23 mouse cellular contexts compared by ENCODE assay signal in genomic region chr11:117794035-117794551, GRCm38 (mm10). TPM values are rescaled to one million over a fixed set of nuclear protein-coding genes. Genes with fewer than 3 reads are reported as not detected.
DNase-seq lines count a peak whose midpoint lies in the region; ATAC-seq and TF ChIP-seq lines count a peak whose summit lies in the region.
"Had no signal": no experiment of that assay in that cellular context is flagged by ENCODE, and none has a peak within 500 bp of the region (broad histone marks: within the 10 kb centered on the region; RNA-seq: fewer than 3 reads in every experiment).

No protein-coding gene starts in this region.

- no peak for DNase-seq in liver, postnatal 0 days
- peak; percentile 57 for DNase-seq in T-cell, adult 2 months (ENCODE audit: low spot score)
- DNase-seq in thymus, postnatal 4 days: peak; percentile 53
- DNase-seq in left cerebral cortex, adult 18-20 months (ENCODE audit: low spot score in 2 of 2): no peak
- DNase-seq in lung, adult 2 months: no peak
- DNase-seq: adrenal gland, postnatal 36 days; cerebellum, adult 18-20 months; cerebellum, postnatal 36 days; gastrocnemius, postnatal 10 days; heart, adult 11 months; kidney, adult 2 months; kidney, postnatal 14 days; lung, embryonic 14.5 days; lung, postnatal 36 days; retina, postnatal 1 day had no signal

- no peak overlapping the region for H3K4me3 ChIP-seq in liver, embryonic 12.5 days
- H3K4me3 ChIP-seq in liver, postnatal 0 days (ENCODE audit: low read depth, low read length): no peak overlapping the region
- H3K4me3 ChIP-seq in liver, embryonic 15.5 days (replicated peaks): no peak overlapping the region
- H3K4me3 ChIP-seq in lung, adult 2 months (replicated peaks; ENCODE audit: extremely low read depth, low read depth, low read length): no peak overlapping the region
- H3K4me3 ChIP-seq: stomach, embryonic 15.5 days had no signal

- H3K9me3 ChIP-seq in liver, embryonic 12.5 days (replicated peaks): no peaks in the 10 kb centered on the region
- H3K9me3 ChIP-seq in liver, postnatal 0 days (ENCODE audit: low read length): no peaks in the 10 kb centered on the region
- no peaks in the 10 kb centered on the region for H3K9me3 ChIP-seq in liver, embryonic 15.5 days (replicated peaks)
- H3K9me3 ChIP-seq: G1E; stomach, embryonic 15.5 days had no signal

- 0 out of 2 replicates have a peak overlapping the region, but pooled peaks have one; percentile 22 for H3K9ac ChIP-seq in liver, embryonic 12.5 days
- no peak overlapping the region for H3K9ac ChIP-seq in liver, postnatal 0 days (replicated peaks)
- no peak overlapping the region for H3K9ac ChIP-seq in liver, embryonic 15.5 days
- H3K9ac ChIP-seq: lung, embryonic 14.5 days; stomach, embryonic 15.5 days had no signal

- no peak for ATAC-seq in liver, embryonic 12.5 days
- no peak for ATAC-seq in liver, postnatal 0 days
- ATAC-seq in liver, embryonic 15.5 days (ENCODE audit: insufficient read depth): no peak
- ATAC-seq: hindbrain, postnatal 0 days had no signal

- no peak for TF ChIP-seq CTCF in liver, postnatal 0 days (IDR thresholded peaks at IDR 0.05; ENCODE audit: low read depth)
- TF ChIP-seq CTCF in lung, adult 2 months (IDR thresholded peaks at IDR 0.05; ENCODE audit: insufficient read depth, low read length): no peak

- peaks cover 28% of the 10 kb centered on the region for H3K36me3 ChIP-seq in liver, embryonic 12.5 days
- peaks cover 7% of the 10 kb centered on the region for H3K36me3 ChIP-seq in liver, postnatal 0 days (replicated peaks; ENCODE audit: insufficient read depth, low read length)
- H3K36me3 ChIP-seq in liver, embryonic 15.5 days (replicated peaks): peaks cover 22% of the 10 kb centered on the region
- H3K36me3 ChIP-seq: stomach, embryonic 15.5 days had no signal

- no peak for TF ChIP-seq EP300 in liver, postnatal 0 days (IDR thresholded peaks at IDR 0.05; ENCODE audit: low read depth)

- 67% methylated on average over 4 of the region's 4 CpGs for WGBS in liver, embryonic 12.5 days (ENCODE audit: insufficient replicate concordance)
- 76% methylated on average over 4 of the region's 4 CpGs for WGBS in liver, postnatal 0 days (ENCODE audit: insufficient replicate concordance)
- 71% methylated on average over 4 of the region's 4 CpGs for WGBS in liver, embryonic 15.5 days (ENCODE audit: insufficient replicate concordance)
- 82% methylated on average over 4 of the region's 4 CpGs for WGBS in lung, adult 2 months

- no peaks in the 10 kb centered on the region for H3K27me3 ChIP-seq in liver, embryonic 12.5 days (replicated peaks)
- no peaks in the 10 kb centered on the region for H3K27me3 ChIP-seq in liver, postnatal 0 days (ENCODE audit: insufficient read depth, low read length)
- no peaks in the 10 kb centered on the region for H3K27me3 ChIP-seq in liver, embryonic 15.5 days
- H3K27me3 ChIP-seq: stomach, embryonic 15.5 days had no signal

- H3K27ac ChIP-seq in liver, embryonic 12.5 days: peak overlapping the region; percentile 74
- no peak overlapping the region for H3K27ac ChIP-seq in liver, postnatal 0 days (ENCODE audit: low read depth)
- H3K27ac ChIP-seq in liver, embryonic 15.5 days (replicated peaks): peak overlapping the region; percentile 49
- H3K27ac ChIP-seq: hindbrain, postnatal 0 days; stomach, embryonic 15.5 days had no signal

- no peak overlapping the region for H3K4me2 ChIP-seq in liver, embryonic 12.5 days
- no peak overlapping the region for H3K4me2 ChIP-seq in liver, postnatal 0 days (ENCODE audit: low read depth, low read length)
- no peak overlapping the region for H3K4me2 ChIP-seq in liver, embryonic 15.5 days
- H3K4me2 ChIP-seq: lung, embryonic 14.5 days; stomach, embryonic 15.5 days had no signal

- H3K4me1 ChIP-seq in liver, embryonic 12.5 days: peaks cover 90% of the 10 kb centered on the region
- peaks cover 54% of the 10 kb centered on the region for H3K4me1 ChIP-seq in liver, postnatal 0 days (ENCODE audit: insufficient read depth)
- H3K4me1 ChIP-seq in liver, embryonic 15.5 days (replicated peaks): peaks cover 78% of the 10 kb centered on the region
- H3K4me1 ChIP-seq in lung, adult 2 months (ENCODE audit: control insufficient read depth, insufficient read depth, low read length): peaks cover 3% of the 10 kb centered on the region; the same call in 1 of the 2 replicates

- TF ChIP-seq POLR2A in lung, adult 2 months (IDR thresholded peaks at IDR 0.05; ENCODE audit: borderline replicate concordance, extremely low read depth, low read depth, low read length): no peak

RNA-seq across cellular contexts. Expression of gene 6030468B19Rik, which starts 3.4 kb away (rescaled TPM):
- polyA plus RNA-seq in liver, embryonic 12.5 days (2016; fragmentation: Nextera tagmentation; extraction: Ambion mirVana): 97.6 and 97.7 TPM in 2 replicates
- polyA plus RNA-seq in liver, postnatal 0 days (2015; fragmentation: Nextera tagmentation; extraction: Ambion mirVana): 32.7 and 33.8 TPM in 2 replicates
- 90.0 and 95.8 TPM in 2 replicates for polyA plus RNA-seq in liver, embryonic 15.5 days (2015; fragmentation: Nextera tagmentation; extraction: Ambion mirVana)
- not detected for total RNA-seq in left cerebral cortex, adult 18-20 months (2021)
- 0.18 and 0.33 TPM in 2 replicates for polyA plus RNA-seq in lung, adult 2 months (2012; rRNA removed)
- total RNA-seq: adrenal gland, postnatal 36 days; gastrocnemius, postnatal 10 days; hindbrain, postnatal 0 days had no signal
- polyA plus RNA-seq: C2C12; hindbrain, postnatal 0 days had no signal

RNA-seq across cellular contexts. Expression of gene Tmc6, which starts 12.1 kb away (rescaled TPM):
- 55.5 and 58.2 TPM in 2 replicates for polyA plus RNA-seq in liver, embryonic 12.5 days (2016; fragmentation: Nextera tagmentation; extraction: Ambion mirVana)
- 19.0 and 20.2 TPM in 2 replicates for polyA plus RNA-seq in liver, postnatal 0 days (2015; fragmentation: Nextera tagmentation; extraction: Ambion mirVana)
- polyA plus RNA-seq in liver, embryonic 15.5 days (2015; fragmentation: Nextera tagmentation; extraction: Ambion mirVana): 51.0 and 57.8 TPM in 2 replicates
- total RNA-seq in left cerebral cortex, adult 18-20 months (2021): 1 to 10 TPM; 7.0 to 7.3 TPM
- 55.7 and 56.0 TPM in 2 replicates for polyA plus RNA-seq in lung, adult 2 months (2012; rRNA removed)

RNA-seq across cellular contexts. Expression of gene Tmc8, which starts 12.2 kb away (rescaled TPM):
- polyA plus RNA-seq in liver, embryonic 12.5 days (2016; fragmentation: Nextera tagmentation; extraction: Ambion mirVana): 19.8 and 21.6 TPM in 2 replicates
- 6.3 and 6.8 TPM in 2 replicates for polyA plus RNA-seq in liver, postnatal 0 days (2015; fragmentation: Nextera tagmentation; extraction: Ambion mirVana)
- 15.0 and 20.4 TPM in 2 replicates for polyA plus RNA-seq in liver, embryonic 15.5 days (2015; fragmentation: Nextera tagmentation; extraction: Ambion mirVana)
- 1 to 10 TPM in 1 of 2 experiments, under 1 TPM in 1; 0.40 to 1.1 TPM for total RNA-seq in left cerebral cortex, adult 18-20 months (2021)
- polyA plus RNA-seq in lung, adult 2 months (2012; rRNA removed): 12.0 and 12.8 TPM in 2 replicates

RNA-seq across cellular contexts. Expression of gene Gm20708, which starts 15.4 kb away (rescaled TPM):
- 0.23 and 0.27 TPM in 2 replicates for polyA plus RNA-seq in liver, embryonic 12.5 days (2016; fragmentation: Nextera tagmentation; extraction: Ambion mirVana)
- 0.33 and 0.48 TPM in 2 replicates for polyA plus RNA-seq in liver, postnatal 0 days (2015; fragmentation: Nextera tagmentation; extraction: Ambion mirVana)
- 0.28 and 0.45 TPM in 2 replicates for polyA plus RNA-seq in liver, embryonic 15.5 days (2015; fragmentation: Nextera tagmentation; extraction: Ambion mirVana)
- total RNA-seq in left cerebral cortex, adult 18-20 months (2021): 1 to 10 TPM in 1 of 2 experiments, under 1 TPM in 1; 0.86 to 2.6 TPM
- polyA plus RNA-seq in lung, adult 2 months (2012; rRNA removed): 0.06 TPM in 1 of 2 replicates, not detected in the other
- total RNA-seq: hematopoietic stem cell, adult 5-6 weeks; hindbrain, postnatal 0 days had no signal
- polyA plus RNA-seq: neural tube, embryonic 11.5 days had no signal

RNA-seq across cellular contexts. Expression of gene Syngr2, which starts 15.4 kb away (rescaled TPM):
- 61.5 and 66.4 TPM in 2 replicates for polyA plus RNA-seq in liver, embryonic 12.5 days (2016; fragmentation: Nextera tagmentation; extraction: Ambion mirVana)
- 60.6 and 62.2 TPM in 2 replicates for polyA plus RNA-seq in liver, postnatal 0 days (2015; fragmentation: Nextera tagmentation; extraction: Ambion mirVana)
- 49.2 and 54.7 TPM in 2 replicates for polyA plus RNA-seq in liver, embryonic 15.5 days (2015; fragmentation: Nextera tagmentation; extraction: Ambion mirVana)
- total RNA-seq in left cerebral cortex, adult 18-20 months (2021): 10 to 100 TPM in 1 of 2 experiments, 1 to 10 TPM in 1; 9.3 to 15.8 TPM
- polyA plus RNA-seq in lung, adult 2 months (2012; rRNA removed): 180 and 191 TPM in 2 replicates

Comparison
In these comparisons a context has a peak if more than half of its experiments do, and no peak if none do; other contexts are left out.
1. DNase-seq: peak in T-cell, adult 2 months (single experiment) and thymus, postnatal 4 days (single experiment); none in liver, postnatal 0 days (single experiment), left cerebral cortex, adult 18-20 months (0 of 2) and lung, adult 2 months (single experiment).
2. RNA of gene 6030468B19Rik, which starts 3.4 kb away (polyA plus RNA-seq): 97.6 to 97.7 TPM in liver, embryonic 12.5 days, 90.0 to 95.8 TPM in liver, embryonic 15.5 days and 32.7 to 33.8 TPM in liver, postnatal 0 days; 0.18 to 0.33 TPM in lung, adult 2 months; every median in the first group is over 10 times any median in the second.